Mouse (Mus musculus) heart, embryonic 15.5 days (tissue): ENCODE measurements around the gene Srgap1. TPM values are rescaled to one million over a fixed set of nuclear protein-coding genes. Genes with fewer than 3 reads are reported as not detected.
"Not testable (repeated sequence)": the region's sequence is repeated elsewhere in the genome, so short reads cannot be mapped to it uniquely, and the experiment has no call there.

Experiments
- ATAC-seq: fragments of 200-750 bp; cut with Nextera tagmentation; replicated peaks from 2 replicates; pipeline ENCODE4 v1.8.0; 2017; ENCODE audit warnings: low read depth, moderate TSS enrichment; ENCODE audit not compliant: insufficient number of reproducible peaks, insufficient read depth, low FRiP score
- H3K27ac ChIP-seq: fragments of 300-500 bp; sonication (generic); 2 replicates; pipeline ENCODE4 v1.5.1; 2015; ENCODE audit warnings: mild to moderate bottlenecking, inconsistent platforms
- H3K27me3 ChIP-seq: fragments of 300-500 bp; sonication (generic); 2 replicates; pipeline ENCODE4 v1.6.1; 2015; ENCODE audit warnings: inconsistent platforms
- H3K36me3 ChIP-seq: fragments of 300-500 bp; sonication (generic); 2 replicates; pipeline ENCODE4 v1.6.1; 2015; ENCODE audit warnings: mild to moderate bottlenecking, inconsistent platforms
- H3K4me1 ChIP-seq: fragments of 300-500 bp; sonication (generic); replicated peaks from 2 replicates; pipeline ENCODE4 v1.6.1; 2015; ENCODE audit warnings: inconsistent platforms
- H3K4me2 ChIP-seq: fragments of 300-500 bp; sonication (generic); 2 replicates; pipeline ENCODE4 v1.6.1; 2015; ENCODE audit warnings: inconsistent platforms, mild to moderate bottlenecking, moderate library complexity
- H3K4me3 ChIP-seq: fragments of 300-500 bp; sonication (generic); 2 replicates; pipeline ENCODE4 v1.5.1; 2015; ENCODE audit warnings: mild to moderate bottlenecking, inconsistent platforms
- H3K9ac ChIP-seq: fragments of 300-500 bp; sonication (generic); 2 replicates; pipeline ENCODE4 v1.6.1; 2015; ENCODE audit warnings: mild to moderate bottlenecking, inconsistent platforms
- H3K9me3 ChIP-seq: fragments of 300-500 bp; sonication (generic); replicated peaks from 2 replicates; pipeline ENCODE4 v1.6.1; 2016; ENCODE audit warnings: inconsistent platforms
- WGBS: fragments of 180-500 bp; shearing (Covaris S2); methylation state at CpG from one replicate; pipeline ENCODE4 v1.1.7; 2015; ENCODE audit warnings: mixed read lengths; 5-methylcytosine and 5-hydroxymethylcytosine counted together
- polyA plus RNA-seq: library from polyadenylated mRNA; unstranded; fragments of >200 nt; fragmentation: Nextera tagmentation; extraction: Ambion mirVana; gene quantifications from 2 replicates; pipeline ENCODE4 v1.2.1, GENCODE M21; 2015

Gene Srgap1
- polyA plus RNA-seq, 1 experiment from 2014 or later, result 7.6 TPM

DNA sequence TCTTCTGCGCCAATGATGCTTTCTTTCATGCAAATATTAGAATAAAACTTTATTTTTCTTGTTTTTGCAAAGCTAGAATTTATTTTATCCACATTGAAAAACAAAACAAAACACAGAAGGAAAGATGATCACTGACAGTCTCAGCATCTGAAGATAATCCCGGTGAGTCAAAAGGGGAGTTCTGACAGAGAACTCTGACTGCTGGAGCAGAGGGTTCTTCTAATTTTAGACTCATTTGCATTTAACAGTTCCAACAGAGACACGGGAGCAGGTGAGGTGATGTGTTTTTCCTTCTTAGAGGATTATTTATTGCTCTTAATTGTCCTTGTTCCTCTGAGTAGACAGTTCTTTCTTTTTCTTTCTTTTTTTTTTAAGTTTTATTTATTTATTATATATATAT lies 271.1 kb downstream of the Srgap1 start:
- Histone ChIP-seq H3K9ac (no peak overlapping the region), H3K27me3 (no peaks in the 10 kb centered on the region), H3K27ac (no peak overlapping the region), H3K4me1 (0 out of 2 replicates have a peak, but pooled peaks cover under 1% of the 10 kb centered on the region), H3K4me3 (no peak overlapping the region), H3K9me3 (no peaks in the 10 kb centered on the region), H3K36me3 (no peaks in the 10 kb centered on the region), H3K4me2 (no peak overlapping the region)
- WGBS, result 47% methylated on average over 3 of the region's 3 CpGs
- ATAC-seq, result no peak

DNA sequence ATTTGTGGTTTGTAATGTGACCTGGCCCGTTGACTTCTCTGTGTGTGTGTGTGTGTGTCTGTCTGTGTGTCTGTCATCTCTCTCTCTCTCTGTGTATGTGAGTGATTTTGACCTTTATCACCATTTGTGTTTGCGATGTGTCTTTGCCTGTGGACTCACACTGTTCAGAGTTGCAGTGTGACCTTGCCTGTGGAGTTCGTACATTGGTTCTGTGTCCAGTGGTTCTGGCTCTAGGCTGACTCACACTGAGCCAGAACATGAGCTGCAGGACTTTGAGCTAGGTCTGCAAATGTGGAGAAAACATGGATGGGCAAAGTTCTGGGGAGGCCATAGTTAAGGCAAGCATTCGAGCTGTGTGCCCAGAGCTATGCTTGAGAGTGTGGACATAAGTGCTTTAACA lies 273.3 kb downstream of the Srgap1 start:
- WGBS, result 70% methylated on average over 4 of the region's 4 CpGs
- no peak overlapping the region for H3K4me3 ChIP-seq
- no peak overlapping the region for H3K4me2 ChIP-seq
- peaks cover 2% of the 10 kb centered on the region; the same call in 1 of the 2 replicates for H3K4me1 ChIP-seq
- no peak overlapping the region for H3K9ac ChIP-seq
- ATAC-seq, result no peak
- H3K27ac ChIP-seq, result no peak overlapping the region
- H3K9me3 ChIP-seq, result no peaks in the 10 kb centered on the region
- H3K36me3 ChIP-seq, result no peaks in the 10 kb centered on the region
- H3K27me3 ChIP-seq, result no peaks in the 10 kb centered on the region

DNA sequence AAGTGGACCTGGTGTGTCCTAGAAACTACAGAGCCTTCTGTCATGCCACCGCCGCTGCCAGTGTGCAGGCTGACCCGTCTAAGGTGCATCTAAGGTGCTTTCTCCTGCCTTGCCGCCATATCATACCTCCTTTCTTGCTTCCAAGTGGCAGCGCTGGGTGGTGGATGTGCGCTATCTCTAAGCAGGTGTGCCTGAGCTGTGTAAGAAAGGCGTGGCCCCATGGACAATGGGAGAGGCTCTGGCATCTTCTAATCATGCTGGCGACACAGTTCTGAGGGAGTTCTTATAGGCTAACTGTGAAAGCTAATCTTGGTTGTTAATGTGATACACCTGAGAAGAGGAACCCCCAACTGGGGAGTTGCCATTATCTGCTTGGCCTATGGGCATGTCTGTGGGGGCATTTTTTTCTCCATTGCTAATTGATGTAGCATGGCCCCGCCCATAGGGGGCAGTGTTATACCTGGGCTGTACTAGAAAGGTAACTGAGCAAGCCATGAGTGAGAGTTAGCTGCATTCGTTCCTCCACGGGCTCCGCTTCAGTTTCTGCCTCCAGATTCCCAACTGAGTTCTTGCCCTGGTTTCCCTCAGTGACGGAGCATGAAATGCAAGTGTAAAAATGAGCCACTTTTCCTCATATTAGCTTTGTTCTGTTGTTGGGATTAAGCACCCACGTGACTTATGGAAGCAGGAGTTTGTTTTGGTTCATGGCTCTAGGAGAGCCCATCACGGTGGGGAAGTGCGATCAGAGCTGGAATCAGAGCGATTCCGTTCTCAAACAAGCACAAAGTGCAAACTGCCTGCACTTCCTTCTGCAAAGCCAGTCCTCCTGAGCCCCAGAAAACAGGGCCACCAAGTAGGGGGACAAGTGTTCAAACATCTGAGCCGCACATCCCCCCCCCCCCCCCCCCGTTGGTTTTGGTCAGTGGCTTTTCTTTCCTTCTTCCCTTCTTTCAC lies 276.2 kb downstream of the Srgap1 start:
- H3K4me1 ChIP-seq, result peaks cover 2% of the 10 kb centered on the region; the same call in 1 of the 2 replicates
- H3K4me2 ChIP-seq, result peak overlapping the region; percentile 41
- no peak overlapping the region for H3K9ac ChIP-seq
- 49% methylated on average over 20 of the region's 20 CpGs for whole genome bisulfite sequencing
- peak overlapping the region; percentile 14; the same call in 1 of the 2 replicates for H3K4me3 ChIP-seq
- no peaks in the 10 kb centered on the region for H3K36me3 ChIP-seq
- no peak for ATAC-seq
- no peaks in the 10 kb centered on the region for H3K9me3 ChIP-seq
- no peak overlapping the region for H3K27ac ChIP-seq
- H3K27me3 ChIP-seq, result no peaks in the 10 kb centered on the region

DNA sequence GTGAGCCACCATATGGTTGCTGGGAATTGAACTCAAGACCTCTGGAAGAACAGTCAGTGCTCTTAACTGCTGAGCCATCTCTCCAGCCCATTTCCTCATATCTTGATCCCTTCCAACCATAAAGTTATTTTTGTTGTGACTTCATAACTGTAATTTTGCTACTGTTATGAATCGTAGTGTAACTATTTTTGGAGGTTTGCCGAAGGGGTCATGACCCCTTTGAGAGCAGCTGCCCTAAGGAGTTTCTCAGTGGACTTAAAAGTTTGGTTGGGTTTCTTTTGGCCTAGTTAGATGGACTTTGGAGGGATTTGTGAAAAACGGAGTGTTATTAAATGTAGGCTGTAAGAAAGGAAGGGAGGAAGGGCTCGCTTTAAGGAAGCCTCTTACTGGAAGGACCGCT lies 277.4 kb downstream of the Srgap1 start:
- Histone ChIP-seq H3K27ac (no peak overlapping the region), H3K4me1 (peaks cover 2% of the 10 kb centered on the region; the same call in 1 of the 2 replicates), H3K9me3 (no peaks in the 10 kb centered on the region), H3K4me2 (no peak overlapping the region), H3K27me3 (no peaks in the 10 kb centered on the region), H3K4me3 (no peak overlapping the region), H3K9ac (no peak overlapping the region), H3K36me3 (no peaks in the 10 kb centered on the region)
- ATAC-seq, result no peak
- 81% methylated on average over 5 of the region's 5 CpGs for WGBS

DNA sequence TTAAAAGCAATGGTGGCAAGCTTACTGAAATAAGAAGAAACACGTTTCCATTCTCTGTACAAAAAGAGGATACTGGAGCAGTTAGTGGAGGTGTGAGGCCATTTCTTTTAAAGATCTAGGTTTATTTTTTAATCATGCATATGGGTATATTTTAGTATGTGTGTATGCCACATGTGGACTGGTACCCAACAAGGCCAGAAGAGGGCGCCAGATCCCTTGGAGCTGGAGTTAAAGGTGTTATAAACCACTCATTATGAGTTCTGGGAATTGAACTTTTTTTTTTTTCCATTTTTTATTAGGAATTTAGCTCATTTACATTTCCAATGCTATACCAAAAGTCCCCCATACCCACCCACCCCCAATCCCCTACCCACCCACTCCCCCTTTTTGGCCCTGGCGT lies 279.8 kb downstream of the Srgap1 start:
- H3K9me3 ChIP-seq, result not testable (repeated sequence)
- 77% methylated on average over 3 of the region's 3 CpGs for WGBS

DNA sequence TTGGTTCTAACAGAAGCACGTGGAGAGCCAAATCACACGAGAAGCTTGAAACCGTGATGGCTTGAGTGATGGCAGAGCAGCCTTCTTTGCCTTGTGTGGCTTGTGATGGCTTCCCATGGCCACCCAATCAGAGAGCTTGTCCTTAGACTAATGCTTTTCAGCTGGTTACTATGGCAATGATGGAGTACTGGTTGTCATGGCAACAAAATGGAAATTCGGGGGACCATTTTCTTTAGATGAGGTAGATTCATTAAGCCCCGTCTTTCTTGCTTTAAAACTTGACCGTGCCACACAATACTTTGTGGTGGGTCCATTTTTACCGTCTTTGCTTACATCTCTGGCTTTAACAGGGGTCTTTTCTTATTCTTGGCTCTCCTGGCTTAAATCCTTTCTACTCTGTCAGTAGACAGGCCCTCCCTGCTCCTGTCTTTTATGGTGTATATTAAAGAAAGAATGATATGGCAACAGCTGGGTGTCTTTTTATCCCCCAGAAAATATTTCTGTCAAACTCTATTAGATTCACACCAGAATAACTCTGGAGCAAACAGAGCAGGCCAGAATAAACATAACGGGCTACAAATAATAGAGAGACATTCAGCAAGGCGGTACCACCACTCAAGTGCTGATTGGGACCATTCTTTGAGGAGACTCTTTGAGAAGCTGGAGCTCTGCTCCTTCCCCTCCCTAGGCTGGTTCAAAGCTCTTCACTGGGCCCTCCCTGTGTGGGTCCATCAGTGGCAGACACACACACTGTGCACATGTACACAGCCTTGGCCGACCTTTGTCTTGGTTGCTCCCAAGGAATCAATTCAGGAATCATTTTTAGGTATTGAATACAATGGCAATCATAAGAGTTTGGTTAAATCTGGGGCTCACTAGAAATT lies 281.7 kb downstream of the Srgap1 start:
- H3K4me3 ChIP-seq, result no peak overlapping the region

More for the DNA sequence above, 279.8 kb downstream of the Srgap1 start:
- H3K4me2 ChIP-seq, H3K4me1 ChIP-seq, H3K27ac ChIP-seq, H3K4me3 ChIP-seq, H3K36me3 ChIP-seq, H3K27me3 ChIP-seq, H3K9ac ChIP-seq, ATAC-seq: not testable (repeated sequence)

DNA sequence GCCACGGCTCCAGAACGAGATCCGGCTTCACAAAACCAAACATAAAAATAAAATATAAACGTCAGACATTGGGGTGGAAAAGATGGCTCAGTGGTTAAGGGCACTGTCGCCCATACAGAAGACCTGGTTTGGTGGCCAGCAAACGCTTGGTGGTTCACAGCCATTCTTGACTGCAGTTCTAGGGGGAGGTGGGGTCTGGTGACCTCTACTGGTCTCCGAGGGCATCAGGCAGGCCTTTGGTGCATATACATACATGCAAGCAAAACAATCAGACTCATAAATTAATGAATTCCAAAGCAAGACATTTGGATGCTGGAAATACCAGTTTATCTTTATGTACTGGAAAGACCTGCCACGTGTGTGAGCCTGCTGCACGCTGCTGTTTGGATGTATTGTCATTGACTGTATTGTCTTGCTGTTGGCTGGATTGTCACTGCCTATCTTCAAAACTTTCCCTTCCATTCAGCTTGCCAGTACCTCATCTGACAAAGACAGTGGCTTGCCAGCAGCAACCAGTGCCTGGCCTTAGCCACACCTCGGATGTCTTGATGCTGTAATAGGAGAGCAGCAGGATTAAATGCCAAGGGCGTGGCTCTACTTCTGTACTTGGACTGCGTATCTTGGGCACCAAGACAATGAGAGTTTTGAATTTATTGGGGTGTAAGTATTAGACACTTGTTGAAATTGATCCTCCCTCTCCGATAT lies 282.5 kb downstream of the Srgap1 start:
- no peak for ATAC-seq
- Histone ChIP-seq H3K4me2 (no peak overlapping the region), H3K36me3 (no peaks in the 10 kb centered on the region), H3K4me3 (no peak overlapping the region), H3K4me1 (no peaks in the 10 kb centered on the region), H3K9ac (no peak overlapping the region), H3K9me3 (no peaks in the 10 kb centered on the region), H3K27ac (no peak overlapping the region), H3K27me3 (no peaks in the 10 kb centered on the region)
- 76% methylated on average over 13 of the region's 13 CpGs for WGBS

More for the DNA sequence above, 281.7 kb downstream of the Srgap1 start:
- Histone ChIP-seq H3K9me3 (no peaks in the 10 kb centered on the region), H3K27me3 (no peaks in the 10 kb centered on the region), H3K27ac (no peak overlapping the region), H3K4me1 (no peaks in the 10 kb centered on the region), H3K9ac (no peak overlapping the region), H3K36me3 (no peaks in the 10 kb centered on the region), H3K4me2 (no peak overlapping the region)
- no peak for ATAC-seq
- 79% methylated on average over 10 of the region's 10 CpGs for WGBS

DNA sequence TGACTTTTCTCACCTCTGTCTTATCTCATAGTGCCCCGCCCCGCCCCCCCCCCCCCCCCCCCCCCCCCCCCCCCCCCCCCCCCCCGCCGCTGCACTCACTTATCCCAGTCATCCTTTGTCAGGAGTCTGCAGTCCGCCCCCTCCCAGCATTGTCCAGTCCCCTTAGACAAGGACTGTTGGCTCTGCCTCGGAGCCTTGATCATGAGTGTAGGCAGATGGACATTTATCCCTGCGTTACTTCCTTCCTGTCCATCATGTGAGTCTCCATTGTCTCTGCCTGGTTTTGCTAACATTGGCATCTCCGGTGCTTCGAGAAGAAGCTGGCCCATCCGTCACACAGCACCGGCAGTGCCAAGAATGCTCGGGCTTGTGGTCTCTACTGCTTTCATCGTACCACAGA lies 283.9 kb downstream of the Srgap1 start:
- H3K9ac ChIP-seq, result no peak overlapping the region
- no peaks in the 10 kb centered on the region for H3K4me1 ChIP-seq
- H3K27me3 ChIP-seq, result no peaks in the 10 kb centered on the region
- no peaks in the 10 kb centered on the region for H3K9me3 ChIP-seq
- no peak for ATAC-seq
- no peak overlapping the region for H3K4me2 ChIP-seq
- no peaks in the 10 kb centered on the region for H3K36me3 ChIP-seq
- no peak overlapping the region for H3K27ac ChIP-seq
- no peak overlapping the region for H3K4me3 ChIP-seq
- WGBS, result 72% methylated on average over 9 of the region's 13 CpGs

DNA sequence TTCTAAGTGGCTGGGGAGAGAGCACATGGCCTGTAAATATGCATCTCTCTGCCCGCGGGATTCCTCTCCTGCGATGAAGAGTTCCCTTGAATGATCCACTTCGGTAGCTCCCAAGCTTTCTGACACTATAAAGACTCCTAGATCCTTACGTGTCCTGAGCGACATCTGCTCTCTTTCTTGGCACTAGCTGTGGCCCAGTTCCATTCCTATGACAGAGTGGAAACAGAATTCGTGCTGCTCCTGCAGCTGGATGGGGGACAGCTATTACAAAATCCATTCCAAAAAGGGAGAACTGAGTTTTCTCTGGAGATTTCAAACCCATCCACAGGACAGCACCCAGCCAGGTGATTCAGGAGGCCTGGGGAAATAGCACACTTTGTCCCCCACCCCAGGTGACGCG lies 285.0 kb downstream of the Srgap1 start:
- no peaks in the 10 kb centered on the region for H3K36me3 ChIP-seq
- no peak for ATAC-seq
- H3K4me3 ChIP-seq, result no peak overlapping the region
- H3K4me1 ChIP-seq, result no peaks in the 10 kb centered on the region
- 79% methylated on average over 9 of the region's 9 CpGs for WGBS
- H3K9me3 ChIP-seq, result no peaks in the 10 kb centered on the region
- H3K27me3 ChIP-seq, result no peaks in the 10 kb centered on the region
- no peak overlapping the region for H3K9ac ChIP-seq
- H3K27ac ChIP-seq, result no peak overlapping the region
- no peak overlapping the region for H3K4me2 ChIP-seq

DNA sequence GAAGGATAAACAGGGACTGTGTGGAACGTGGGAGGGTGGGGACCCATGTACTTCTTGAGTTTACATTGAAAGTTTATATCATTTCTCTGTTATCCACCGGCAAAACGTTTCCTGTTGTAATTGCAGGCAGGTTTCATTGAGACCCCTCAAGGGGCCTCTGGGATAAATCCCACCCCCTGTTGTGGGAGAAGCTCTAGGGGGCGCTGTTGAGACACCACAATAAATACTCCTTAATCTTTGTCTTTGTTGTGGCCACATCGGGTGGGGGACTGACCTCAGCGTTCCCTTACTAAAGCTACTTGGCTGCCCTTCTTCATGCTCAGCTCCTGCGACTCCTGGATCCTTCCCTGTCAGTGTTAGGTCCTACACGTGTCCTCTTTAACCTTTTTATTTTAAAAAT lies 288.0 kb downstream of the Srgap1 start:
- Histone ChIP-seq H3K36me3 (no peaks in the 10 kb centered on the region), H3K4me1 (no peaks in the 10 kb centered on the region), H3K4me3 (no peak overlapping the region), H3K27ac (no peak overlapping the region), H3K9me3 (no peaks in the 10 kb centered on the region), H3K27me3 (no peaks in the 10 kb centered on the region), H3K9ac (no peak overlapping the region), H3K4me2 (no peak overlapping the region)
- 52% methylated on average over 8 of the region's 8 CpGs for WGBS
- ATAC-seq, result no peak

DNA sequence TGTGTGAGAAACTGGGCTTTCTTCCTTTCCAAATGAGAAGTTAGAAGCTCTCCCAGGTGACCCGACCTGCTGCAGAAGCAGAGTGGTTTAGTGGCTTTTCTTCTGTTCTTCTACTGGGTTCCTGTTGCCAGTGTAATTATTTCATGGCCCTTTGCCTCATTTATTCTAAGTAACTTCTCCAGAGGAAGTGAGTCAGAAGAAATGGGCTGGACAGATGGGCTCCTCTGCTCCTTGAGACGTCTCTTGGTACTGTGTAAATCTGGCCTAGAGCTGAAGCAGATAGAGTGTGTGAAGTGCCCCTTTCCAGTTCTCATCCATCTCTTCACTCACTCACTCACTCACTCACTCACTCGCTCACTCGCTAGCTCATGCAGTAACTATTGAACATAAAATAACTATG lies 290.4 kb downstream of the Srgap1 start:
- Histone ChIP-seq H3K27me3 (no peaks in the 10 kb centered on the region), H3K36me3 (no peaks in the 10 kb centered on the region), H3K4me3 (no peak overlapping the region), H3K9ac (no peak overlapping the region), H3K27ac (no peak overlapping the region), H3K4me1 (no peaks in the 10 kb centered on the region), H3K9me3 (no peaks in the 10 kb centered on the region), H3K4me2 (no peak overlapping the region)
- 76% methylated on average over 4 of the region's 4 CpGs for WGBS
- no peak for ATAC-seq
